Mouse (Mus musculus): ENCODE measurements around the gene Tcl1b1.
"Not testable (repeated sequence)": the region's sequence is repeated elsewhere in the genome, so short reads cannot be mapped to it uniquely, and the experiment has no call there.

The Tcl1b1 gene

GRCm38 (mm10) chr12:105159390-105159789 is at the start of gene Tcl1b1:
Gene Tcl1b1 (plus strand): TSS chr12:105159690.
- DNase-seq (ENCODE audit: extremely low read depth, low read depth, low spot score), result no peak

DNA sequence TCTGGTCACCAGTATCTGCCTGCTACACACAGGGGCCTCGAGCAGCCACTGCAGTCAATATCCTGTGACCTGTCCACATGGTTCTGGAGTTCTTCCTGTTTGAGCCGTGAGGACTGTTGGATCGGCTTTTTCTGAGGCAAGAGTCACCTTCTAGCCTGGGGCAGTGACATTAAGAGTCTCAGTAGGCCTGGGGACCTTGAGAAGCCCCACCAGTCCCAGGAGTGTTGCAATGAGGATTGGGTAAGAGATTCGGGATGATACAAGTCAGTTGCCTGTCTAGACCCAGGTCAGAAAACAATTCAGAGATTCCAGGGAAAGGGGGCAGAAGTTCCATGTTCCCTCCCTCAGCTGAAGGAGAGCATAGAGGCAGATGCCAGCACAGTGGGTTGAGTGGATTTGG is 49.7 kb upstream of the Tcl1b1 start:
- peak; percentile 92 for DNase-seq (ENCODE audit: extremely low read depth, low read depth, low spot score)

DNA sequence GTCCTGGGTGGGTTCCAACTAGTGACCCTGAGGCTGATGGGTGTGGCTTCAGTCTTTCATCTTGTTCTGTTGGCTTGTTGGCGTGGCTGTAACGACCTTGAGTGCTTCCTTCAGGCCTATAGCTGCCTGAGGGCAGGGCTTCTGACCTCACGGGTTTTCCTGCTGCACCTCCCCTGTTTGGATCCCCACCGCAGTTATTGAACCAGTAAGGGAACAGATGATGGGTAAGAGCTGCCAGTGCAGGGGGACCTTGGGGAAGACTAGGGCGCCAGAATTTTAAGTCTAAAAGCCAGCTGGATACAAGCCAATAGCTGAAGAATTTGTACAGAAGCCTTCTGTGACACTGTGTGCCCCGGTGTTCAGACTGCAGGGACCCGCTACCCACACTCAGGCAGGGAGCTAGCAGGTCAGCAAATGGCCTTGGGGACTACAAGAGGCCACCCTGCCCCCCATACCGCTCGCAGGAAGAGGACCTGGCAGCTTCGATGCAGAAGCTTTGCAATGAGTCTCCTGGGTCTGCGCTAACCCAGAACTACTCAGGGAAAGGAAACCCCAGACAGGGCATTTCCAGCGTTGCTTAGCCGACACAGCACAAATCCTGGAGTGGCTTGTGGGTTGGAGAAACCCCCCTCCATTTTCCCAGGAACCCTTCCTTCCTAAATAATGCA is 47.0 kb upstream of the Tcl1b1 start:
- no peak for DNase-seq (ENCODE audit: extremely low read depth, low read depth, low spot score)

GRCm38 (mm10) chr12:105116648-105117047 is 42.8 kb upstream of the Tcl1b1 start:
- no peak for DNase-seq (ENCODE audit: extremely low read depth, low read depth, low spot score)

DNA sequence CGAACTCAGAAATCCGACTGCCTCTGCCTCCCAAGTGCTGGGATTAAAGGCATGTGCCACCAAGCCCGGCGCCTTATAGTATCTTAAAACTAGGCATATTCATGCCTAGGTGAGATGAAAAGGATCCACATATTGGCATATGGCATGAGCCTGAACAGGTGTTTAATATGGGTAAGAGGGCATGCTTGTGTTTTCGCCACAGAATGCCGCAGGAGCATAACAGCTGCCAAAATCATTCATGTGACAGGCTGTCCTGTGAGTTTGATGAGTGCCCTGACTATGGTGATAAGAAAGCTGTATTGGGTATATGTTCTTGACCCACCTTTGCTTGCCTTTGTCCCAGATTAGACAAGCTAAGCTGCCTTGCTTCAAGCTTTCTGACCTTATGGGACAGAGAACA is 34.1 kb upstream of the Tcl1b1 start:
- DNase-seq (ENCODE audit: extremely low read depth, low read depth, low spot score), result peak; percentile 54

DNA sequence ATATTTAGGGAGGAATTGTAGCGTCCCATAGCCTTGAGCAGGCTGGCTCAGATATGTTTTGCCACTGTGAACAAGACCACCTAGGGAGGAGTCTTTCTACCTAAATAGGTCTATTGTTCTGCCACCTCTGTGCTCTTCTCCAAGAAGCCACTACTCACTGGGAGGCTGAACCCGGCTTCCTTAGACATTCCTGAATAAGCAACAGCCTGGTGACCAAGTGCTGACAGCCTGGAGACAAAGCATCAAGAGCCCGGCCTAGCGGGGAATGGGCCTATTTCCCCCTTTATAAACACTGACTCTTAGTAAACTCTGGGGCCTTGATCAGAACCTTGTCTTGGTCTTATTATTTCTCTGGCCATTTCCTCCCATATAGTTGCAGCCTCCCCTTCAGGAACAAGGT is 33.0 kb upstream of the Tcl1b1 start:
- no peak for DNase-seq (ENCODE audit: extremely low read depth, low read depth, low spot score)

- no peak for DNase-seq (ENCODE audit: extremely low read depth, low read depth, low spot score)
Measured at GRCm38 (mm10) chr12:105127607-105128006, 31.9 kb upstream of the Tcl1b1 start.

GRCm38 (mm10) chr12:105129494-105130205 is 29.8 kb upstream of the Tcl1b1 start:
- DNase-seq (ENCODE audit: extremely low read depth, low read depth, low spot score), result not testable (repeated sequence)

GRCm38 (mm10) chr12:105134167-105134566 is 25.3 kb upstream of the Tcl1b1 start:
- DNase-seq (ENCODE audit: extremely low read depth, low read depth, low spot score), result not testable (repeated sequence)

DNA sequence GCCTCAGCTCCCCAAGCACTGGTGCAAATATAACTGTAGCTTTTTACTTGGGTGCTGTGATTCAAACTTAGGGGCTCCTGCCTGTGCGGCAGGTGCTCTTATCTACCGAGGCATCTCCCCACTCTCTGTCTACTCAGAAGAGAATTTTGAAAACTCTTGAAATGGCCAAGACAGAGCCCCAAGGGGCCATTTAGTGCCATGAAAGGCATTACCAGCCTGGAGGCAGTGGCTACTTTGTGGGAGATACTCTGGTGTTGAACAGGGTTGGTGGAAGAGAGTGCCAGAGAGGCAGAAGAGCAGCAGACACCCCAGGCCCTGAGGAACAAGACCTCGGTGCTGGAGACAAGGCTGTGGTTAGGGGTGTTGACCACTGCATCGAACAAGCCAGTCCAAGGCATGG is 24.7 kb upstream of the Tcl1b1 start:
- not testable (repeated sequence) for DNase-seq (ENCODE audit: extremely low read depth, low read depth, low spot score)

DNA sequence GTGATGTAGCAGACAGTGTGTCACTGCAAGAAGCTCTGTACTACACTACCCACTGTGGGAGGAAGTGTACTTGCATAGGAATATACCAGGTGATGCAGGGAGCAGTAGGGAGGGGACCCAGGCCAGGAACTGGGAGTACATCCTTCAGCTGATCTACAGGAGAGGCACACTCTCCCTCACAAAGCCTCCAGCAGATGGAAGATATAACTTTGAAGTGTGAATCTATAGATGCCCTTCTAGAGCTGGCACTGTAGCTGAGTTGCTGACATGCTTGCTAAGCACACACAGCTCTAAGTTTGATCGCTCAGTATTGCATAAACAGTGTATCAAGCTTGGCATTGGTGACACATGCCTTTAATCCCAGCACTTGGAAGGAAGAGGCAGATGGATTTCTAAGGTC is 21.8 kb upstream of the Tcl1b1 start:
- DNase-seq (ENCODE audit: extremely low read depth, low read depth, low spot score), result not testable (repeated sequence)

GRCm38 (mm10) chr12:105143096-105143495 is 16.4 kb upstream of the Tcl1b1 start:
- DNase-seq (ENCODE audit: extremely low read depth, low read depth, low spot score), result no peak

- not testable (repeated sequence) for DNase-seq (ENCODE audit: extremely low read depth, low read depth, low spot score)
Measured at GRCm38 (mm10) chr12:105144928-105145327, 14.6 kb upstream of the Tcl1b1 start.

- DNase-seq (ENCODE audit: extremely low read depth, low read depth, low spot score), result no peak
Measured at GRCm38 (mm10) chr12:105145714-105146113, 13.8 kb upstream of the Tcl1b1 start, which contains the start of gene Tcl1b2. Gene Tcl1b2 (plus strand): TSS chr12:105146014.

DNA sequence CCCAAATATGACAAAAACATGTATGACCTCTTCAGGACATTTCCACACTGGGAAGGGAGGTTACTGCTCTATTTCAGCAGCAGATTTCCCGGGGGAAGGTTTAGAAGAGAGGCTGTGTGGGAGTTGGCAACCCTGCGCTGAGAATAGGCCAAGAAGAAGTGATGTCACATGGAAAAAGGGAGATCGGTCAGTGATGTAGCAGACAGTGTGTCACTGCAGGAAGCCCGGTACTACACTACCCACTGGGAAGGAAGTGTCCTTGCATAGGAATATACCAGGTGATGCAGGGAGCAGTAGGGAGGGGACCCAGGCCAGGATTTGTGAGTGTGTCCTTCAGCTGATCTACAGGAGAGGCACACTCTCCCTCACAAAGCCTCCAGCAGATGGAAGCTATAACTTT is 4.2 kb upstream of the Tcl1b1 start:
- not testable (repeated sequence) for DNase-seq (ENCODE audit: extremely low read depth, low read depth, low spot score)

DNA sequence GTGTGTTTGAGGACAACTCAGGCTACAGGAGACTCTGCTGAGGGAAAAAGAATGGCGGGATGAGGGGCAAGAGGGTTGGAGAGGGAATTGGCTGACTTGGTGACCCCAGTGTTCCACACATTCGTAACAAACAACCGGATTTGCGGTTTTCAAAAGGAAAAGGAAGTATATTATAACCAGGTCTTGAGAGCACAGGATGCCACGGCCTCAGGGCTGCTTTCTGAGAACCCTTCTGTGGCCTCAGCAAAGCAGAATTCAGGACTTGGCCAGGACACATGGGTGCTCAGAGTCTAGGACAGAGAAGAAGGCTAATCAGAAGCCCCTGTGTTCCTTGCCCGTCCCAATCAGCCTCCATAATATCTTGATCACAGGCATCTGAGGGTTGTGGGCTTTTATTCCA is 648 bp upstream of the Tcl1b1 start:
- DNase-seq (ENCODE audit: extremely low read depth, low read depth, low spot score), result no peak

DNA sequence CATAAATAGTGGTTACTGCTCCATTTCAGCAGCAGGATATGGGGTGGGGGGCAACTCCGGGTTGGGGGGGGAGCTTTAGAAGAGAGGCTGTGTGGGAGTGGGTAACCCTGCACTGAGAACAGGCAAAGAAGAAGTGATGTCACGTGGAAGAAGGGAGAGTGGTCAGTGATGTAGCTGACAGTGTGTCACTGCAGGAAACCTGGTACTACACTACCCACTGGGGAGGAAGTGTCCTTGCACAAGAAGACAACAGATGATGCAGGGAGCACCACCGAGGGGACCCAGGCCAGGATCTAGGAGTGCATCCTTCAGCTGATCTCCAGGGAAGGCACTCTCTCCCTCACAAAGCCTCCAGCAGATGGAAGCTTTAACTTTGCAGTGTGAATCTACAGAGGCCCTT is 7.2 kb downstream of the Tcl1b1 start:
- no peak for DNase-seq (ENCODE audit: extremely low read depth, low read depth, low spot score)

DNA sequence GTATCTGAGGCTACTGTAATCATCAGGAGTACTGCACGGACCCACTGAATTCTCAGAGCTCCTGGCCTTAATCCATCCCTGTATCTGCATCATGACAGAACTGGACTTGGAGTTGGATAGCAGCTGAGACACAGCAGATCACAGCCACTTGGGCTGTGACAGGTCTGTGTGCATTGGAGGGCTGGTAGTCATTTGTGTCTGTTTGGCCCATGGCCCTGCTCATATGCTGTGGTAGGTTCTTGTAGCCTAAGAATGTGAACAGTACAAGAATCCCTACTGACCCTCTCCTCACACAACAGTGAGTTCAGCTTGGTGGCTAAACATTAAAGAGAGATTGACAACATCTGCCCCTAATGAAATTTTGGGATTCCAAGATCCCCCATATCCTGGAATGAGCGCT is 13.9 kb downstream of the Tcl1b1 start:
- no peak for DNase-seq (ENCODE audit: extremely low read depth, low read depth, low spot score)

DNA sequence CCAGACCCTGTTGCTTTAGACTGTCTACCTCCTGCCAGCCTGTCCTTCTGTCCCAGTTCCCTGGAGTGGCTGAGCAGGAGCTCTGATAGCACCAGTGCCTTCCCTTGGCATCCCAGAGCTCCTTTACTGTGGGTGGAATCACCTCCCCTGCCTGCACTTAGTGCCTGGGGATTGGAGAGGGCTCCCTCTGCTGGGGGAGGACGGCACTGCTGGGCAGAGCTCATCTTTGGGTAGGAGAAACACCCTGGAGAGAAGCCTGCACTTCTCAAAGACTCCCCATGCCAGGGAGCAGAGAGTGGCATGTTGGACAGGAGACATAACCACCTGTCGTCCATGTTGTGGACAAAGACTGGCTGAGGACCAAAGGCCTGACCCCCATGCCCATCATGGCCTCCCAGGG is 14.8 kb downstream of the Tcl1b1 start:
- not testable (repeated sequence) for DNase-seq (ENCODE audit: extremely low read depth, low read depth, low spot score)

DNA sequence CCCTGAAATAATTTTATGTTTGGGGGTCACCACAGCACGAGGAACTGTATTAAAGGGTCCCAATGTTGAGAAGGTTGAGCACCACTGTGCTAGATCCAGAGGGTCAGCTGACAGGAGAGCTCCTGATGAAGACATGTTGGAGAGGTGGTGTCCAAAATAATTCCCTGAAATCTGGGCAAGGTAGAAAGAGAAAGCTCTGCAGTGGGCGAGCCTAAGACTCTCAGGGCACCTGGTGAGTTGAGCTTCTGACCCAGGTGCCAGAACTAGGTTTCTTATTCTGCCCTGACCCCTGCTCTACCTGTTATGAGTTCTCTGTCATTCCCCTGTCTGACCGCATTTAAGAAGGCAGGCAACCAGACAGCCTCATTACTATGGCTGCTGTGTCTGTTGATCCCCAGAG is 16.6 kb downstream of the Tcl1b1 start, which contains the start of gene Tcl1b5:
Gene Tcl1b5, plus strand, starts transcription at position 301 of the 400 bp plus-strand sequence.
- DNase-seq (ENCODE audit: extremely low read depth, low read depth, low spot score), result not testable (repeated sequence)

DNA sequence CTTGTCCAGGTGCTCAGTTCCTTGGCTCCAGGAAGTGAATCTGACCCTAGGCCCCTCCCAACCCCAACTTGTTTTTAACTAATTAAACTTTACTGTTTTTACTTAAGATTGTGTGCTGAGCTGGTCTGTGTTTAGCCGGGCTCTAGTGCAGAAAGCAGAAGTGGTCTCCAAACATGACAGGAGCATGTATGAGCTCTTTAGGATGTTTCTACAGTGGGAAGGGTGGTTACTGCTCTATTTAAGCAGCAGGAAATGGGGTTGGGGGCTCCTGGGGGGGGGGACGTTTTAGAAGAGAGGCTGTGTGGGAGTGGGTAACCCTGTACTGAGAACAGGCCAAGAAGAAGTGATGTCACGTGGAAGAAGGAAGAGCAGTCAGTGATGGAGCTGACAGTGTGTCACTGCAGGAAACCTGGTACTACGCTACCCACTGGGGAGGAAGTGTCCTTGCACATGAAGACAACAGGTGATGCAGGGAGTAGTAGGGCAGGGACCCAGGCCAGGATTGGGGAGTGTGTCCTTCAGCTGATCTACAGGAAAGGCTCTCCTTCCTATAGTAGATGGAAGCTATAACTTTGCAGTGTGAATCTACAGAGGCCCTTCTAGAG is 21.7 kb downstream of the Tcl1b1 start:
- DNase-seq (ENCODE audit: extremely low read depth, low read depth, low spot score), result not testable (repeated sequence)

- not testable (repeated sequence) for DNase-seq (ENCODE audit: extremely low read depth, low read depth, low spot score)
Measured at GRCm38 (mm10) chr12:105188980-105189379, 29.5 kb downstream of the Tcl1b1 start.
